Mouse (Mus musculus): ENCODE results near the gene Olfr1232.

DNA sequence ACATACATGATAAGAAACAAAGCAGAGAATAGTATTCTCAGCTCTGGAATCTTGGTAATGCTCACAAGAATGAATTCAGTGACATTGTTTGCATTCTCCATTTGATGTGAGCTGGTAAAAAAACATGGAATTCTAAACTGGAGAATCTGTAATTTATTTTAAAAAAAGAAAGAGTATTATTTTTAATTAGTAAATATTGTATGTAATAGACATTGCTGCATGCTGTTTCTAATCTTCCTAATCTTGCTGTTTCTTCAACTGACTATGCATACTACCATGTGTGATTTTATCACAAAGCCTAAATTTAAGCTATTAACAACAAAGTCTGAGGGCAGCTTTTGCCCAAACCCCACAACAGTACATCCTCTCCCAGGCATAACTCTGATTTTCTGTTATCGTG, 32.3 kb downstream of the Olfr1232 start, which contains the start of gene Olfr1230:
- no peak for TF ChIP-seq CTCF (IDR thresholded peaks at IDR 0.05; ENCODE audit: control insufficient read depth, insufficient read depth, insufficient replicate concordance, low read depth, low read length)
- TF ChIP-seq POLR2A (IDR thresholded peaks at IDR 0.05; ENCODE audit: control insufficient read depth, low read depth, low read length): no peak
